Mouse (Mus musculus): ENCODE results near the gene Sel1l3. TPM values are rescaled to one million over a fixed set of nuclear protein-coding genes. Genes with fewer than 3 reads are reported as not detected.

The Sel1l3 gene
- total RNA-seq (2015; ENCODE audit: low replicate concordance): not detected in 2 replicates
- 0.09 TPM in 1 of 2 replicates, not detected in the other for total RNA-seq (2017; ENCODE audit: low replicate concordance)

GRCm38 (mm10) chr5:53213711-53214352 is at the start of gene Sel1l3:
Gene Sel1l3, minus strand, starts transcription at chr5:53213927.
- no peak for ATAC-seq (replicated peaks; ENCODE audit: low FRiP score, poor library complexity, severe bottlenecking)

GRCm38 (mm10) chr5:53261999-53262398 is 48.3 kb upstream of the Sel1l3 start:
- no peak for ATAC-seq (replicated peaks; ENCODE audit: low FRiP score, poor library complexity, severe bottlenecking)

- no peak for ATAC-seq (replicated peaks; ENCODE audit: low FRiP score, poor library complexity, severe bottlenecking)
Observed at GRCm38 (mm10) chr5:53259894-53260293, 46.2 kb upstream of the Sel1l3 start.

GRCm38 (mm10) chr5:53258038-53258786 is 44.5 kb upstream of the Sel1l3 start:
- ATAC-seq (replicated peaks; ENCODE audit: low FRiP score, poor library complexity, severe bottlenecking): no peak

- ATAC-seq (replicated peaks; ENCODE audit: low FRiP score, poor library complexity, severe bottlenecking): no peak
Observed at GRCm38 (mm10) chr5:53254821-53255220, 41.1 kb upstream of the Sel1l3 start.

- ATAC-seq (replicated peaks; ENCODE audit: low FRiP score, poor library complexity, severe bottlenecking): no peak
Observed at GRCm38 (mm10) chr5:53254154-53254553, 40.4 kb upstream of the Sel1l3 start.

- ATAC-seq (replicated peaks; ENCODE audit: low FRiP score, poor library complexity, severe bottlenecking): no peak
Observed at GRCm38 (mm10) chr5:53249431-53250061, 35.8 kb upstream of the Sel1l3 start.

- no peak for ATAC-seq (replicated peaks; ENCODE audit: low FRiP score, poor library complexity, severe bottlenecking)
Observed at GRCm38 (mm10) chr5:53248499-53248898, 34.8 kb upstream of the Sel1l3 start.

- no peak for ATAC-seq (replicated peaks; ENCODE audit: low FRiP score, poor library complexity, severe bottlenecking)
Observed at GRCm38 (mm10) chr5:53243933-53244332, 30.2 kb upstream of the Sel1l3 start.

- ATAC-seq (replicated peaks; ENCODE audit: low FRiP score, poor library complexity, severe bottlenecking): no peak
Observed at GRCm38 (mm10) chr5:53242865-53243499, 29.3 kb upstream of the Sel1l3 start.

- ATAC-seq (replicated peaks; ENCODE audit: low FRiP score, poor library complexity, severe bottlenecking): no peak
Observed at GRCm38 (mm10) chr5:53241963-53242362, 28.2 kb upstream of the Sel1l3 start.

- no peak for ATAC-seq (replicated peaks; ENCODE audit: low FRiP score, poor library complexity, severe bottlenecking)
Observed at GRCm38 (mm10) chr5:53241109-53241508, 27.4 kb upstream of the Sel1l3 start.

GRCm38 (mm10) chr5:53239831-53240440 is 26.2 kb upstream of the Sel1l3 start:
- no peak for ATAC-seq (replicated peaks; ENCODE audit: low FRiP score, poor library complexity, severe bottlenecking)

- no peak for ATAC-seq (replicated peaks; ENCODE audit: low FRiP score, poor library complexity, severe bottlenecking)
Observed at GRCm38 (mm10) chr5:53239189-53239588, 25.5 kb upstream of the Sel1l3 start.

GRCm38 (mm10) chr5:53238761-53239160 is 25.0 kb upstream of the Sel1l3 start:
- ATAC-seq (replicated peaks; ENCODE audit: low FRiP score, poor library complexity, severe bottlenecking): no peak

GRCm38 (mm10) chr5:53236749-53237148 is 23.0 kb upstream of the Sel1l3 start:
- ATAC-seq (replicated peaks; ENCODE audit: low FRiP score, poor library complexity, severe bottlenecking): no peak

GRCm38 (mm10) chr5:53236136-53236535 is 22.4 kb upstream of the Sel1l3 start:
- ATAC-seq (replicated peaks; ENCODE audit: low FRiP score, poor library complexity, severe bottlenecking): no peak

- ATAC-seq (replicated peaks; ENCODE audit: low FRiP score, poor library complexity, severe bottlenecking): no peak
Observed at GRCm38 (mm10) chr5:53235551-53235950, 21.8 kb upstream of the Sel1l3 start.

- ATAC-seq (replicated peaks; ENCODE audit: low FRiP score, poor library complexity, severe bottlenecking): no peak
Observed at GRCm38 (mm10) chr5:53230560-53230959, 16.8 kb upstream of the Sel1l3 start.

- ATAC-seq (replicated peaks; ENCODE audit: low FRiP score, poor library complexity, severe bottlenecking): no peak
Observed at GRCm38 (mm10) chr5:53225434-53225833, 11.7 kb upstream of the Sel1l3 start.

Measured in erythroblast, adult 5-6 weeks (primary cell).